Mouse (Mus musculus): ENCODE results near the gene Shank2. TPM values are rescaled to one million over a fixed set of nuclear protein-coding genes. Genes with fewer than 3 reads are reported as not detected.

Shank2 gene
- polyA plus RNA-seq, 1 experiment from 2014 or later, result 16.1 TPM

DNA sequence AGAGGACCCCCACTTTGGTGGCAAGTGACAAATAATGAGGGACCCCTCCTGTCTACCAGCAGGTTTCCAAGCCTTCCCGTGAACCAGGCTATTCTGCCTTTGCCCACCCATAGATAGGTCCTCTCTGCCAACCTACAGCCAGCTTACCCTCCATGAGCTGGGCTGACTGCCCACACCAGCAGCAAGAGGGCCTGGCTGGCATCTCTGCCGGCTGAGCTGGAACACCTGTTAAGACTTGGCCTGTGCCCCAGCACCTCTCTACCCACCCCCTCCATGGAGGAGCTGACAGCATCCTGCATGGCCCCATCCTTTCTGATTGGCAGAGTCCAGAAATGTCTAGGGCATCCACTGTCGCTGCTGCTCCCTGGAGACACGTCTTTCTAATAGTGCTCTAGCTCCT, 277.0 kb downstream of the Shank2 start:
- 0 out of 2 replicates have a peak overlapping the region, but pooled peaks have one; percentile 34 for H3K27ac ChIP-seq (ENCODE audit: low read depth, low read length)
- no peak overlapping the region for H3K9ac ChIP-seq (replicated peaks; ENCODE audit: low read depth, low read length)
- 74% methylated on average over 4 of the region's 4 CpGs for WGBS
- no peaks in the 10 kb centered on the region for H3K9me3 ChIP-seq (ENCODE audit: control insufficient read depth, low read length)
- H3K4me1 ChIP-seq (ENCODE audit: control insufficient read depth, insufficient read depth, low read length), result peaks cover 8% of the 10 kb centered on the region; the same call in 1 of the 2 replicates
- H3K27me3 ChIP-seq (ENCODE audit: control insufficient read depth, insufficient read depth, low read length), result no peaks in the 10 kb centered on the region
- H3K36me3 ChIP-seq (ENCODE audit: control insufficient read depth, insufficient read depth, low read length), result no peaks in the 10 kb centered on the region
- H3K4me2 ChIP-seq (ENCODE audit: low read depth, low read length), result no peak overlapping the region
- no peak overlapping the region for H3K4me3 ChIP-seq (ENCODE audit: low read depth, low read length)
- no peak for ATAC-seq (ENCODE audit: low read depth)

DNA sequence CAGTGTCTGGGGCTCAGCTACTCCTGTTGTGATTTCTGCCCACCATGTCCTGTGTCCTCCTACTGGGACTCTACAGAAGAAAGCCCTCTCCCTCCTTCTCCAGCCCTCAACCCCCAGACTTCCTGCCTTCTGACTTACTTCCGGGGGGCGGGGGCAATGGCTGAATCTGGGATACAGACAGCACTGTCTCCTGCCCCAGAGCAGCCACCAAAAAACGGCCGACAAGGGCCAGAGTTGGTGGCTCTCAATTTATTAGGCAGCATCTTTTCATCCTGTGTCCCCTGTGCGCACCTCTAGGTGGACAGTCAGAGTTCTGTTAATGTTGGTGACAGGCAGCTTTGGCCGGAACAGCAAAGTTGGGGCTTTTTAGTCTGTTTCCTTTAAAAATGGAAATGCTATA, 282.0 kb downstream of the Shank2 start:
- no peaks in the 10 kb centered on the region for H3K27me3 ChIP-seq (ENCODE audit: control insufficient read depth, insufficient read depth, low read length)
- peaks cover 33% of the 10 kb centered on the region for H3K4me1 ChIP-seq (ENCODE audit: control insufficient read depth, insufficient read depth, low read length)
- peak overlapping the region; percentile 47 for H3K4me3 ChIP-seq (ENCODE audit: low read depth, low read length)
- H3K27ac ChIP-seq (ENCODE audit: low read depth, low read length), result peak overlapping the region; percentile 95
- H3K9me3 ChIP-seq (ENCODE audit: control insufficient read depth, low read length), result no peaks in the 10 kb centered on the region
- ATAC-seq (ENCODE audit: low read depth), result peak; percentile 13; the same call in 1 of the 2 replicates
- peak overlapping the region; percentile 84 for H3K4me2 ChIP-seq (ENCODE audit: low read depth, low read length)
- peak overlapping the region; percentile 80 for H3K9ac ChIP-seq (replicated peaks; ENCODE audit: low read depth, low read length)
- 5% methylated on average over 6 of the region's 6 CpGs for WGBS
- no peaks in the 10 kb centered on the region for H3K36me3 ChIP-seq (ENCODE audit: control insufficient read depth, insufficient read depth, low read length)

DNA sequence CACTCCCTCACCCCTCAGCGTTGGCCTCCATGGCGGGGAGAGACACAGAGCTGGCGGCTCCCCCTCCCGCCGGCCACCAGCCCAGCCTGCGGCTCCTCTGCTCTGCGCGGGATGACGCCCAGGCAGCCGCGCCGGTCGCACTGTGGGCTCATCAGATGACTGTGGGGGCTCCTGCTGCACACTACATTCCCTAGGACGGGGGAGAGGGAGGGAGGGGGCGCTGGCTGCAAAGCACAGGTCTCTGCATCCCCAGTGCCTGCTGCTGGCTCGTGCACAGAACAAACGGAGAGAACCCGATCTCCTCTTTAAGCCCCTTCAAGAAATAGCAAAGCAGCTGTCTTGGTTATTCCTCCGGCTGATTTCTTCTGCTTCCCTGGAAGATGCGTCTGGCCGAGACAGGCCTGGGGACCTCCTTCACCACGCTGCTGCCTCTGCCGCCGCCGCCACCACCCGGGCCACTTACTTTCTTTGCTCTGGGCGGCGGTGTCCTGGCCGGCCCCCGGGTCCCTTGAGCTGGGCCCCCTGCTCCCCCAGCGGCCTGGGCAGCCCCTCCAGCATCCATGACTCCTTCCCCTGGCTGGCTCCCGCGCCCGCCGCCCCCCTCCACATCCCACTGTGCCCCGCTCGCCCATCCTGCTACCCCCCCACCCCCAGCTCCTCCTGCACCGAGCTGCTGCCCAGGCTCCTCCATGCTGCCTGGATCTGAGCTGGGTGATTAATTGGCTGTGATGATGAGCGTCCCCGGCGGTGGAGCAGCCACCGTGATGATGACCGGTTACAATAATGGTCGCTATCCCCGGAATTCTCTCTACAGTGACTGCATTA, 282.7 kb downstream of the Shank2 start:
- Histone ChIP-seq H3K36me3 (ENCODE audit: control insufficient read depth, insufficient read depth, low read length) (no peaks in the 10 kb centered on the region), H3K4me2 (ENCODE audit: low read depth, low read length) (peak overlapping the region; percentile 84), H3K27ac (ENCODE audit: low read depth, low read length) (peak overlapping the region; percentile 95), H3K4me3 (ENCODE audit: low read depth, low read length) (peak overlapping the region; percentile 47), H3K9me3 (ENCODE audit: control insufficient read depth, low read length) (no peaks in the 10 kb centered on the region), H3K27me3 (ENCODE audit: control insufficient read depth, insufficient read depth, low read length) (no peaks in the 10 kb centered on the region), H3K9ac (replicated peaks; ENCODE audit: low read depth, low read length) (peak overlapping the region; percentile 80), H3K4me1 (ENCODE audit: control insufficient read depth, insufficient read depth, low read length) (peaks cover 35% of the 10 kb centered on the region)
- WGBS, result under 1% methylated on average over 40 of the region's 45 CpGs
- ATAC-seq (ENCODE audit: low read depth), result peak; percentile 89

DNA sequence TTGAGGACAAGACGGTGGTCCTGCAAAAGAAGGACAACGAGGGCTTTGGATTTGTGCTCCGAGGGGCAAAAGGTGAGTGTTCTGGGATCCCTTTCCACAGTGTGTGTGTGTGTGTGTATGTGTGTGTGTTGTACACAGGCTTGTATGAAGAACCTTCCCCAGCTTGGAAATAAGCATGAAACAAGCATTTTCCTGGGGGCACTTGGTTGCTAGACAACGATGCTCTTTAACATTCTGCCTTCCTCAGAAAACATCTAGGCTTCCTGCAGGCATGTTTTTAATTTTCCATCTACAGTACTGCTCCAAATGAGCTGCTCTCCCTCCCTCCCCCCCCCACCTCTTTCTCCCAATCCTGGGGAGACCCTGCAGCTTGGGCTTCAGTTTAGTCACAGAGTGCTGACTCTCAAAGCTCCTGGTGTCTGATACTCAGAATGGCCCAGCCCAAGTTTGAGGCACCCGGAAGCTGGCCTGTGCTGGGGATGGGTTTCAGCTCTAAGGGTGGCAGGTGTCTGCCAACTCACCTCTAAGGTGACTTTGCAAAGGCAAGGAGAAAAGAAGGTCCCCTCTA, 283.4 kb downstream of the Shank2 start:
- peaks cover 35% of the 10 kb centered on the region for H3K4me1 ChIP-seq (ENCODE audit: control insufficient read depth, insufficient read depth, low read length)
- ATAC-seq (ENCODE audit: low read depth), result peak; percentile 31; the same call in 1 of the 2 replicates
- WGBS, result 19% methylated on average over 5 of the region's 5 CpGs

DNA sequence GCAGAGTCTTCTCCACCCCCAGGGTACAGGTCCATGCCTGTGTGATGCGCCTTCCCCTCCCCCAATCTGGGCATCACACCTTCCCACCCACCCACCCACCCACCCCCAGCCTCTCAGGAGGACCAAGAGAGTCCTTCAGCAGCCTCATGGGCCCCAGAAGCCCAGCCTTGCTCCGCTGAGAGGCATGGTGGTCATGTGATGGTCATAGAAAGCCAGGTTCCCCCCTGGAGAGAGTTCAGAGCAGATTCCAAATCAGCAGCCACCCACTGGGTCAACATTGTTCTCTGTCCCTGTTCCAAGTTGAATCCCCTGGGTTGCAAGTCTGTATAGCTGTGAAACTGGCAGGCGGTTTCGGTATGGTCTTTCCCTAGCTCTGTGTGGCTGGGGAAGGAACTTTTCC, 284.2 kb downstream of the Shank2 start:
- no peak for ATAC-seq (ENCODE audit: low read depth)
- Histone ChIP-seq H3K36me3 (ENCODE audit: control insufficient read depth, insufficient read depth, low read length) (no peaks in the 10 kb centered on the region), H3K9me3 (ENCODE audit: control insufficient read depth, low read length) (no peaks in the 10 kb centered on the region), H3K27me3 (ENCODE audit: control insufficient read depth, insufficient read depth, low read length) (no peaks in the 10 kb centered on the region), H3K4me3 (ENCODE audit: low read depth, low read length) (peak overlapping the region; percentile 47; the same call in 1 of the 2 replicates), H3K4me2 (ENCODE audit: low read depth, low read length) (peak overlapping the region; percentile 84), H3K27ac (ENCODE audit: low read depth, low read length) (peak overlapping the region; percentile 95; the same call in 1 of the 2 replicates), H3K4me1 (ENCODE audit: control insufficient read depth, insufficient read depth, low read length) (peaks cover 38% of the 10 kb centered on the region), H3K9ac (replicated peaks; ENCODE audit: low read depth, low read length) (peak overlapping the region; percentile 80)
- WGBS, result 70% methylated on average over 4 of the region's 4 CpGs

More for the DNA sequence above, 283.4 kb downstream of the Shank2 start:
- Histone ChIP-seq H3K4me3 (ENCODE audit: low read depth, low read length) (peak overlapping the region; percentile 47), H3K9me3 (ENCODE audit: control insufficient read depth, low read length) (no peaks in the 10 kb centered on the region), H3K27ac (ENCODE audit: low read depth, low read length) (peak overlapping the region; percentile 95), H3K4me2 (ENCODE audit: low read depth, low read length) (peak overlapping the region; percentile 84), H3K27me3 (ENCODE audit: control insufficient read depth, insufficient read depth, low read length) (no peaks in the 10 kb centered on the region), H3K9ac (replicated peaks; ENCODE audit: low read depth, low read length) (peak overlapping the region; percentile 80), H3K36me3 (ENCODE audit: control insufficient read depth, insufficient read depth, low read length) (no peaks in the 10 kb centered on the region)

DNA sequence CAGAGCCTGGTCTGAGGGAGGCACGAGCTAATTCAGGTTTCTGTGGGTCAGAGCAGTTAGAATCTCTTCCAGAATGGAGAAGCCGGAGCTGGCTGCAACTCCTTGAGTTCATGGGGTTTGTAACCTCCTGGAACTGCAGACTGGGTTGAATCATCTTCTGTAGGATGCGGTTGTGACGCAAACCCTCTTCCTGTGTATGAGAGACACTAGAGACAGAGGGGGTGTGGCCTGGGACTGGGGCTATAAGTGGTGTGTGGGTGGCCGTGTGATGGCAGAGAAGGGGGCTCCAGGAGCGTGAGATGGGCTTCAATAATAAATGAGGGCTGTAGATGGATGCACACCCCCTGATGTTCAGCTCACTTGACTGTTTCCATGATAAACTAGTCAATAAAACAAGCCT, 286.3 kb downstream of the Shank2 start:
- no peak overlapping the region for H3K27ac ChIP-seq (ENCODE audit: low read depth, low read length)
- peak overlapping the region; percentile 29 for H3K4me2 ChIP-seq (ENCODE audit: low read depth, low read length)
- no peak for ATAC-seq (ENCODE audit: low read depth)
- no peaks in the 10 kb centered on the region for H3K36me3 ChIP-seq (ENCODE audit: control insufficient read depth, insufficient read depth, low read length)
- H3K9ac ChIP-seq (replicated peaks; ENCODE audit: low read depth, low read length), result 0 out of 2 replicates have a peak overlapping the region, but pooled peaks have one; percentile 16
- 57% methylated on average over 6 of the region's 6 CpGs for WGBS
- H3K4me1 ChIP-seq (ENCODE audit: control insufficient read depth, insufficient read depth, low read length), result peaks cover 47% of the 10 kb centered on the region
- H3K9me3 ChIP-seq (ENCODE audit: control insufficient read depth, low read length), result no peaks in the 10 kb centered on the region
- no peak overlapping the region for H3K4me3 ChIP-seq (ENCODE audit: low read depth, low read length)
- no peaks in the 10 kb centered on the region for H3K27me3 ChIP-seq (ENCODE audit: control insufficient read depth, insufficient read depth, low read length)

DNA sequence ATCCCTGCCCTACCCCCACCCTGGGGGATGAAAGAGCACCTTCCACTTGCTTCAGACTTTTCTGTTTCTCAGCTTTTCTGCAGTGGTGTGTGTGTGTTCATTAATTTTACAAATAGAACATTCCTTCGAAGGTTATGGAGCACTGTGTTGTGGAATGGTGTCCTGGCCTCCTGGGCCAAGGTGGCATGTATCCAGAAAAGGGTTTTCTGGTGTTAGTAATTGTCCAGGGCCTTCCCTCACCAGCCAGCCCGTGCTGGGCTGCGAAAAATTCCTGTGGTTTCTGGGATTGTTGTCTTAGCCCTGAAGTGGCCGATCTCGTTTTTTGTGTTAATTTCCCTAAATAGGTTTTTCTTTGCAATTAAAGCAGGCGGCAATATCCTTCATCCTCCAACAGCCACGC, 289.8 kb downstream of the Shank2 start:
- ATAC-seq (ENCODE audit: low read depth), result no peak
- H3K36me3 ChIP-seq (ENCODE audit: control insufficient read depth, insufficient read depth, low read length), result no peaks in the 10 kb centered on the region
- H3K27me3 ChIP-seq (ENCODE audit: control insufficient read depth, insufficient read depth, low read length), result no peaks in the 10 kb centered on the region
- H3K4me2 ChIP-seq (ENCODE audit: low read depth, low read length), result no peak overlapping the region
- no peak overlapping the region for H3K9ac ChIP-seq (replicated peaks; ENCODE audit: low read depth, low read length)
- H3K27ac ChIP-seq (ENCODE audit: low read depth, low read length), result peak overlapping the region; percentile 66
- no peak overlapping the region for H3K4me3 ChIP-seq (ENCODE audit: low read depth, low read length)
- WGBS, result 46% methylated on average over 7 of the region's 7 CpGs
- no peaks in the 10 kb centered on the region for H3K9me3 ChIP-seq (ENCODE audit: control insufficient read depth, low read length)
- peaks cover 32% of the 10 kb centered on the region for H3K4me1 ChIP-seq (ENCODE audit: control insufficient read depth, insufficient read depth, low read length)

DNA sequence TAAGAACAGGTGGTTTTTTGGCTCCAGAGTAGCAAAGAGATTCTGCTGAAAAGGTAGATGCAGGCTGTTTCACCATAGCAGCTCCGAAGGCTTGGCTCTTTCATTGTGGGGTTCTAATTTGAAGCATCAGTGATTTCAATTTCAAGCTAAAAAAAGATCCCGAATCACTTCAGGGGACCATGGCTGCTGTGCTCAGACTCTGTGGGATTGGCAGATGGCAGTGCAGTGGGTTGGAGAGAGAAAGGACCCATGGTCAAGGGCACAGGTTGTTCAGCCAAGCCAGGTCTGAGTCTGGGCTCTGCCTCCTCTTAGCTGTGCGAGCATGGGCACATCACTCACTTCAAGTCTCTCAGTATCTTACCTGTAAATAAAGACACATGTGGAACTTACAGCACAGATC, 291.9 kb downstream of the Shank2 start:
- Histone ChIP-seq H3K4me1 (ENCODE audit: control insufficient read depth, insufficient read depth, low read length) (peaks cover 19% of the 10 kb centered on the region), H3K9ac (replicated peaks; ENCODE audit: low read depth, low read length) (no peak overlapping the region), H3K27ac (ENCODE audit: low read depth, low read length) (no peak overlapping the region), H3K4me3 (ENCODE audit: low read depth, low read length) (no peak overlapping the region), H3K4me2 (ENCODE audit: low read depth, low read length) (no peak overlapping the region), H3K36me3 (ENCODE audit: control insufficient read depth, insufficient read depth, low read length) (no peaks in the 10 kb centered on the region), H3K27me3 (ENCODE audit: control insufficient read depth, insufficient read depth, low read length) (no peaks in the 10 kb centered on the region), H3K9me3 (ENCODE audit: control insufficient read depth, low read length) (no peaks in the 10 kb centered on the region)
- ATAC-seq (ENCODE audit: low read depth), result no peak
- 70% methylated on average over 3 of the region's 3 CpGs for WGBS
